Mouse (Mus musculus): ENCODE measurements at regions not wholly inside any gene's neighbourhood (a gene's known extent, or its start where the extent isn't known, plus 50 kb on each side); places are given as distances from the start of the nearest gene placed in this dataset.

GRCm38 (mm10) chr13:103459486-103460147, 125.3 kb upstream of the Mast4 start:
- TF ChIP-seq POLR2A (IDR thresholded peaks at IDR 0.05; ENCODE audit: control insufficient read depth, extremely low read depth, insufficient read depth, low read length, poor library complexity), result no peak
- TF ChIP-seq CTCF (IDR thresholded peaks at IDR 0.05; ENCODE audit: borderline replicate concordance, control insufficient read depth, extremely low read depth, insufficient read depth, low read length, poor library complexity), result no peak
